In genomic region chr16:27388761-27389451, GRCm38 (mm10) we compare ENCODE assay signal across 8 mouse cellular contexts. TPM values are rescaled to one million over a fixed set of nuclear protein-coding genes. Genes with fewer than 3 reads are reported as not detected.
DNase-seq lines count a peak whose midpoint lies in the region.

TSS of gene Ccdc50 (plus strand) at chr16:27388869.

- H3K27ac ChIP-seq in hindbrain, embryonic 10.5 days, result peak within 1 kb of the TSS; percentile 98

- H3K4me3 ChIP-seq in hindbrain, embryonic 10.5 days, result peak within 1 kb of the TSS; percentile 88

- under 1% methylated on average over 69 of the region's 69 CpGs for WGBS in hindbrain, embryonic 10.5 days

- peak; percentile 77 for DNase-seq in MN1 (ENCODE audit: low spot score)
- DNase-seq in cerebellum, adult 9-10 months, result peak; percentile 77
- DNase-seq in frontal cortex, adult 2 months (ENCODE audit: extremely low spot score in 1 of 2, low spot score in 1 of 2), result peak; percentile 44 to 73
- peak; percentile 89 for DNase-seq in hindbrain, embryonic 10.5 days (ENCODE audit: low spot score)
- peak; percentile 72 to 80 for DNase-seq in layer of hippocampus, postnatal 14 days (ENCODE audit: low spot score in 2 of 2)
- DNase-seq in lung, postnatal 14 days, result peak; percentile 80
- peak; percentile 29 for DNase-seq in retina, adult 2 months (ENCODE audit: low read depth, low spot score)
- DNase-seq in thymus, postnatal 36 days, result peak; percentile 60 to 61

- no peaks in the 10 kb centered on the region for H3K9me3 ChIP-seq in hindbrain, embryonic 10.5 days

- no peaks in the 10 kb centered on the region for H3K27me3 ChIP-seq in hindbrain, embryonic 10.5 days (ENCODE audit: insufficient read depth, poor library complexity, severe bottlenecking)

- peaks cover 26% of the 10 kb centered on the region for H3K4me1 ChIP-seq in hindbrain, embryonic 10.5 days (replicated peaks)

- H3K36me3 ChIP-seq in hindbrain, embryonic 10.5 days, result no peaks in the 10 kb centered on the region

RNA-seq across cellular contexts. Expression of gene Ccdc50, which starts in this region (rescaled TPM):
- polyA plus RNA-seq in frontal cortex, adult 2 months (2012; rRNA removed), result 27.3 and 30.5 TPM in 2 replicates
- polyA plus RNA-seq in hindbrain, embryonic 10.5 days (2016; fragmentation: Nextera tagmentation; extraction: Ambion mirVana), result 50.4 and 56.7 TPM in 2 replicates
- total RNA-seq in layer of hippocampus, postnatal 14 days (2021), result 10 to 100 TPM; 71.6 to 77.7 TPM

Comparison
In these comparisons a context has a peak if more than half of its experiments do, and no peak if none do; other contexts are left out.
1. Peak in every context shown above with its lines: DNase-seq, H3K4me3 ChIP-seq and H3K27ac ChIP-seq.
2. DNase-seq: peak in every context shown above with its lines; median percentile 89 in hindbrain, embryonic 10.5 days; 80 in lung, postnatal 14 days; 77 in MN1; 77 in cerebellum, adult 9-10 months; 76 in layer of hippocampus, postnatal 14 days; 60 in thymus, postnatal 36 days; 58 in frontal cortex, adult 2 months; 29 in retina, adult 2 months.